Mouse (Mus musculus) ovary, adult 10 weeks (tissue): ENCODE results near the gene Ankrd40. TPM values are rescaled to one million over a fixed set of nuclear protein-coding genes. Genes with fewer than 3 reads are reported as not detected.

ENCODE experiments used
- polyA plus RNA-seq: library from polyadenylated mRNA; stranded (reverse); fragments of 350-450 nt; fragmentation: Illumina TruSeq; extraction: RNeasy Lipid Tissue Mini Kit (QIAGEN cat#74804); gene quantifications from one replicate; pipeline ENCODE4 v1.2.3, GENCODE M21; 2014

Gene Ankrd40
- polyA plus RNA-seq, result 73.0 TPM

GRCm38 (mm10) chr11:94327693-94328643, at the start of gene Ankrd40:
Ankrd40 (plus strand) TSS chr11:94328001.

GRCm38 (mm10) chr11:94281199-94282181, 46.3 kb upstream of the Ankrd40 start, which contains the start of gene Gm21885:
Gm21885 (plus strand) TSS chr11:94281873.

GRCm38 (mm10) chr11:94321931-94322400, 5.8 kb upstream of the Ankrd40 start, which contains the start of gene Luc7l3:
Luc7l3 (minus strand) TSS chr11:94321988.

Other genes starting within 250 kb of the Ankrd40 start
- 203 TPM for gene Tob1, start 116.5 kb upstream of the Ankrd40 start, polyA plus RNA-seq
- 0.46 TPM for gene Wfikkn2, start 82.0 kb upstream of the Ankrd40 start, polyA plus RNA-seq
- not detected for gene Gm21885, start 46.1 kb upstream of the Ankrd40 start, polyA plus RNA-seq
- 324 TPM for gene Luc7l3, start 6.0 kb upstream of the Ankrd40 start, polyA plus RNA-seq
- 1.6 TPM for gene Abcc3, start 65.0 kb downstream of the Ankrd40 start, polyA plus RNA-seq
- gene Cacna1g, start 146.2 kb downstream of the Ankrd40 start, polyA plus RNA-seq, result 0.09 TPM
- not detected for gene Spata20, start 158.2 kb downstream of the Ankrd40 start, polyA plus RNA-seq
- 0.74 TPM for gene Epn3, start 172.0 kb downstream of the Ankrd40 start, polyA plus RNA-seq
- 0.37 TPM for gene Mycbpap, start 193.7 kb downstream of the Ankrd40 start, polyA plus RNA-seq
- 9.4 TPM for gene Rsad1, start 221.3 kb downstream of the Ankrd40 start, polyA plus RNA-seq
- not detected for gene Chad, start 237.0 kb downstream of the Ankrd40 start, polyA plus RNA-seq